Mouse (Mus musculus) megakaryocyte, adult 5-6 weeks (primary cell): ENCODE measurements at regions not wholly inside any gene's neighbourhood (a gene's known extent, or its start where the extent isn't known, plus 50 kb on each side); places are given as distances from the start of the nearest gene placed in this dataset.

Experiments
- ATAC-seq: 2 replicates; pipeline ENCODE4 v1.8.0; 2016; ENCODE audit warnings: mild to moderate bottlenecking, inconsistent platforms; ENCODE audit not compliant: poor library complexity, severe bottlenecking

DNA sequence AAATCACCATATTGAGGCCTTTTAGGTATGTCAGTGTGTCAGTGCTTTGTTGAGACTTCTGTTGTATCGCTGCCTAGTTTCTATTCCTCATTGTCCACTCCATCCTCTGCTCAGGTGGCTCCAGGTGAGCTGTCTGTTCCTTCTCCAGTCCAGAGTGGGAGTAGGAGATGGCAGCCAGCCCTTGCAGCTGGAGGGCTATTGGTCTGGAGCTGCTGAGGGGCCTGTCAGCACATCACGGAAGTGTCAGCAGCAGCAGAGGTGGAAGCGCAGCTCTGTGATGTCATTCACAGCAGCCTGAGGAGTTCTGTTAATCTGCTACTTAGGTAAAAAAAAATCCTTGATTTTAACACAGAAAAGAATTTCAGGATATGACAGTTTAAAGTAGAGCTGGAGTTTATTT, 126.0 kb upstream of the Adra1b start:
- ATAC-seq = no peak

DNA sequence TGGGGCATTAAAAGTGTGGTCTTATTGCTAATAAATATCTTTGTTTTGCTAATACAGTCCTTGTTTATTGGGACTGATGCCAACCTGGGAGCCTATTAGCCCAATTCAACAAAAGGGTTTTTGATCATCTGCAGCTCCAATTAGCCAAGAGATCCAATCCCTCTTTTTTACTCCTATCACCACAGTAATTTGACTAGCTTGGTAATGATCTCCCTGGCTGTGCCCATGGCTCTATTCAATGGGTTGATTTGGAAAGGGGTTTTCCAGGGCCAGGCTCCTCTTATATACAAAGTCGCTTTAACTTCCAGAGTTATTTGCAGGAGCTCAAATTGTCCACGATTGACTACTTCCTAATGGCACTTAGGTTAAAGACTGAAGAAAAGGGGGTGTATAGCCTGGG, 145.1 kb upstream of the Adra1b start:
- no peak for ATAC-seq

DNA sequence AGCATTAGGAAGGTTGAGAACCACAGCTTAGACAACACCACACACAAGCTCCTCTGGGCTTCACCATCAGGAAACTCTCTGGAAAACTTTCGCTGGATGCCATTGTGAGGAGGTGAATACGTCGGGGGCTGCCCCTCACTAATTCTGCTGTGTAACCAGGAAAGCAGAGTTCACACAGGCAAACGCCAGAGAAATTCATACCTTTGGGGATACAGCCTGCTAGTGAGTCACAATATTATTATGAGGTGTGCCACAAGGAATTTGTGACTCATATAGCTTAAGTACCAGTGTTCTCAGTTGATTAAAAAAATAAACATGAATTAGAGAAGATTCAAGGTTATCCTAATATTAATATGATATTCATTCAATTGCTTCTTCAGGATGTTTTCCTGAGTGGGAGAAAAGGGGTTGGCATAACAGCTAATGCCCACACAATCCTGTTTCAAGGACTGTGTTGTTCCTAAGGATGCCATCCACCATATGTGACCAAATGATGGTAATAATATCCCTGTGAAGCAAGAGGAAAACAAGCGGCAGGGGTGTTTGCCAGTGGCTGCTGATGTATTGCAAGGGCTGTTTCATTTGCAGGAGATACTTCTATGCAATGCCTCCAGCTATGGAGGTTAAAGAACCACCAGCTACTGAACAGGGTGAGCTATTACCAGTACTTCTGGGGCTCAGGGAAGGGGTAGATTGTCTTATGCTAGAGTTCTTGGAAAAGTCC, 148.4 kb upstream of the Adra1b start:
- ATAC-seq = no peak

DNA sequence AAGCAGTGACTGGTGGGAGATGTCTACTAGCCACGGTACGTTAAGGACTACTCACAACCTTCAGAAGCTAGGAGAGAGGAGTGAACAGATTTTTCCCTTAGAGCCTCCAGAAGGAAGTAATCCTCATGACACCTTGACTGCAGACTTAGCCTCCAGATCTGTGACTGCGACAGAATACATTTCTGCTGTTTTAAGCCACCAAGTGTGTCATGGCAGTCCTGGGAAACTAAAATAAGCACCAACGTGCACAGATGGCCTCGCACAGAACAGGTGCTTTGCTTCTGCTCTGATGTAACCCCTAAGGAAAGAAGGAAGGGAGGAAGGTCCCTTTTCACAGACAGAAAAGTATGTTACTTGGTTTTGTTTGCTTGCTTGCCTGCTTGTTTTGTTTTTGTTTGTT, 151.5 kb upstream of the Adra1b start:
- ATAC-seq = no peak

DNA sequence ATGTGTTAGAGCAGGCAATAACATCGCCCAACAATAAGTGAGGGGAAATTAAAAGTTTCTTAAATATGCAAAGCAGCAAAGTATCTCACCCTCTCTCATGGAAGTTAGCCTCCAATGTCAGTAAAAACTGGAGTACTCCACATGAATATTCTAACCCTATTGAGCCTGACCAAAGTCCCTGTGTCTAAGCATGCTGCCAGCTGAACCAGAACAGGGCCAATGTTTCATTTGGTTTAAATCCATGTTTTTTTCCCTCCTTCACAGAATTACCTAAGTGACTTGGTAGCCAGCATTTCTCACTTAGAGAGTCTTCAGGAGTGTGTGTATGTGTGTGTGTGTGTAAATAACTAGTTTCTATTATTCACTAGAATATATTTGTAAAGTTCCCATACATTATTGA, 161.4 kb upstream of the Adra1b start:
- no peak for ATAC-seq

DNA sequence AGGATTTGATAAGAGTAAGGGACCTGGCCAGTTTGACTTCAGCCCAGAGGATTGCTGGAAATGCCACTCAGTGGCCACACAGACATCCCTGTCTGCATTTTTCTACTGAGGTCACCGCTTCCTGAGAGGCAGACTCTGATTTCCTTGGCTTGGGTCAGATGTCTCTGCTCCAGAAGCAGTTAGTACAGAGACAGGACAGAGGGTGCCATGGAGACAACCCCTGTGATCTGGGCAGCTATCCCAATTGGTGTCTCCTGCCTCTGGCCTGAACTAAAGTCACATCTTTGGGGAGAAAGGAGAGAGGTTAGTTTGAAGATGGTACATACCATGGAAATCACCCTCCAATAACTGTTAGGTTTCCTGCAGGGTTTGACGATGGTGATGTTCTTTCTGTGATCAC, 165.2 kb upstream of the Adra1b start:
- no peak for ATAC-seq

DNA sequence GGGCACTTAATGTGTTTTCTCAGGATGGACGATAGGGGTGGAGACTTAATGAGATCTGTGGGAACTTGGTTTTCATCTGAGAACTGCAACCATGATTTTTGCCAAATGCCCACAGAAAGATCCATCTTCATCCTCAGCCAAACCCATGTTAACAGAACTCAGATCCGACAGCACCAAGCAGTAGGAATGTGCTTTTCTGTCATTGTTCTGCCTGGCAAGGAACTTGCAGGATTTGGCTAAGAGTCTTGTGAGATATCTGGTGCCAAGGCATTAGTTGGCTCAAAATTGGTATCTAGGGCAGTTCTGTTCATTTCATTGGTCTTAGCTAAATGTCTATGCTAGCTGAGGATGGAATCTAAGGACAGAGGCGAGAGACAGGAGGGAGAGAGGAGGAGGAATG, 182.7 kb upstream of the Adra1b start:
- no peak for ATAC-seq

DNA sequence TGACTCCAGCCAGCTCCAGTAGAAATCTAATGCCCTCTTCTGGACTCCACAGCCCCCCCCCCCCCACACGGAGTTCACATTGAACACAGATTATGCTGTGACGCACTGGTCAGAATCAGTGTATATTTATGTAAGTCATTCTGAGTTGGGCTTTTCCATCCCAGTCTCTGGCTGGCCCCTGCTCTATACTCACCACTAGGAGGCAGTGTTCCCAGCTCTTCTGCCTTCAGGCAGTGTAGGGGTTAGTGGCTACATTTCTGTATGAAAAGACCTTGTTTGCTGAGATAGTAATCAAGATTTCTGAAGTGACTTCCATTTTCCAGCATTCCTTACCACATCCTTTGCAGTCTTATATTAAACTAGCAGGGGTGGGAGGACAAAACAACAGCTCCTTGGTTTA, 185.9 kb upstream of the Adra1b start:
- ATAC-seq = 0 out of 2 replicates have a peak, but pooled peaks have one; percentile 47

DNA sequence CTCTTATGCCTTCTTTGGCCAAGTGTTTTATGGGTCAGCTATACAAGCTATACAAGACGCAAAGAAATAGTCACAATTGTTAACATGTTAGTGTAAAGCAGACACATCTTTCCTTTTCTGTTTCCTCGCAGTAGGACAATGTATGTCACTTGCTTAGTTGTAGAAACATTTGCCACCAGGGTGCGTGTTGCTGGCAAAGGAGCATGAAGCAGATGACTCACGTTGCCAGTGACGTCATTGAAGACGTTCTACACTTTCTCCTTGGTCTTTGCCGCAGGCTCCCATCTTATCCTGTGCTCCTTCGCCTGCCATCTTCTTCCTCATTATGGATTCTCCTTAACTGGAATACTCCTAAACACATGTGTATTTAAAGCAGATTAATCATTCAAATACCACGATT, 188.5 kb upstream of the Adra1b start:
- no peak for ATAC-seq

DNA sequence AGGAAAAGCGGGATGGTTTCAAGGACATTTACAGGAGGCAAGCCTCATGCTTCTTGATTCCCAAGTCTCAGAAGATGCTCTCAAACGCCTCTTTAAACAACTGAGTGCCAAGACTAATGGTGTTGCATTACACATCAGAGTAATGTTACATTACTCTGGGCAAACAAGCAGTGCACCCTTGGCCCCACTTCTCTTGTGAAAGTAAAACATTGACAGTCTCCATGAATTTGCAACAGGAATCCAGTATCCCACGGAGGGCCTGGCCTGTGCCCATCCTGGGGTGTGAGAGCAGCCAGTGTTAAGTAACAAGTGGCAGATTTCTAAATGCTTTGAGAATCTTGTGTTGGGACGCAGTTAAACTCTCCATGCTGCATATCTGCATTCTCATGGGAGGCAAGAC, 194.3 kb upstream of the Adra1b start:
- no peak for ATAC-seq

DNA sequence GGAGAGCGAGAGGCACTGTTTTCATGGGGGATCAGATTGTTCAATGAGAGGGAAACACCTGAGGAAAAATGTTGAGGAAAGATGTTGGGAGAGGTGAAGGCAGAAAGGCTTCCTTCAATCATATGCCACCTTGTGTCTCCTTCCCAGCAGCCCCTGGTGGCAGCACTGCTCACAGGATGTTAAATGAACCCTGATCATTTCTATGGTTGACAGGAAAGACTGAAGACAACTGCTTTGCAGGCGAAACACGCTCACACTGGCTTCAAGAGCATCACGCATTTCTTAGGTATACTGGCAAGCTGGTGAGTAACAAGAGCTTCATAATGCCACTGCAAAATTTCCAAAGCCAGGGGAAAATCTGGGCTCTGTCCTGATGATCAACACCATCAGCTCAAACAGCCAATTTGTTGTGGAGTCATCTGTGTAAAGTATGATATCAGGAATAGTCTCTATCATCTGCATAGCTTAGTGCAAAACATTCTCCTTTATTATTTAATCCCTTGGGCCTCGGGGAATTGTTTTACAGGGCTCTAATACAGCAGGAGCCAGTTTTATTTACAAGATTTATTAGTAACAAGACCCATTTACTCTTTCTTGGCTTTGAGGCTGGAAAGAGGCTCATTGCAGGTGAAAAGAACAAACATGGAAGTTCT, 202.3 kb upstream of the Adra1b start:
- ATAC-seq = no peak

DNA sequence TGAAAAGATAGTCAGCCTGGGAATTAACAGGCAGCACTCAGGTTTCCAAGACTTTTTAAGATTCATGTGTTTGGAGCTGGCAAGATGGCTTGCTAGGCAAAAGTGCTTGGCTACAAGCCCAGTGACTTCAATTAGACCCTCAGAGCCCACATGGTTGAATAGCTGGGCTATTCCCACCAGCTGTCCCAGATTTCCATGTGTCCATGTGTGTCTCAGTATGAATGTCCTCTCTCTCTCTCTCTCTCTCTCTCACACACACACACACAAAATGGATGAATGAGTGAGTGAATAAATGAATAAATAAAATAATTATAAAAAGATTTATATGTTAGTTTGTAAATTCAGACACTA, 202.8 kb upstream of the Adra1b start:
- no peak for ATAC-seq

DNA sequence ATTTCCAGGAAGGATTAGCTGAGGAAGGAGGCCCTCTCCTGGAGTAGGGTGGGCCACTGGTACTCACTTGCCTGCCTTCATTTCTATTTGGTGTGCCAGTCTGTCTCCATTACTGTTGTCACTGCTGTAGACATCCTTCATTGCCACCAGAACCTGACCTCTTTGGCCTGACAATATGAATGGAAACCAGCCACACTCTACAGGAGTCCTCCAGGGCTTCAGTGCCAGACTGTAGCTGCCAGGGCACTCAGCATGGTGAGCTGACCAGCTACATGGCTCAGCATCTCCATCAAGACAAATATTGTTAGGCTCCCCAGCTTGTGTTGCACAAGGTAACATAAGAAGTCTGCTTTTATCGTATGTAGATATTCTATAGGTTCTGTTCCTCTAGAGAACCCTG, 205.2 kb upstream of the Adra1b start:
- no peak for ATAC-seq

DNA sequence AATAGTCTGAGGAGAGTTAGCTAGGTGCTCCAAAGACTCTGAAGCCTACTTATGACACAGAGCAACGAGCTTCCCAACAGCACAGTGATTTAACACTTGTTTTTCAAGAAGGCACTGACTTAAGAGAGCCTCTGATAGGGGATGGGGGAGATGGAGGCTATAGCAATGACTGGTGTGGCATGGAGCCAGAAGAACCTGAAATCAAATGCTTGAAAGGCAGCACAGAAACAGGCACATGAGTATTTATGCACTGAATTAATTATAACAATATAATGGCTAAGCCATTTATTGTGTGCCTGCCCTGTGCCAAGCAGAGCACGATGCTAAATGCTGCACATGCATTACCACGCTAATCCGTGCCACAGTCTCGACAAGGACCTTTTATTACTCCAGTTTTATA, 210.5 kb upstream of the Adra1b start:
- ATAC-seq = no peak

DNA sequence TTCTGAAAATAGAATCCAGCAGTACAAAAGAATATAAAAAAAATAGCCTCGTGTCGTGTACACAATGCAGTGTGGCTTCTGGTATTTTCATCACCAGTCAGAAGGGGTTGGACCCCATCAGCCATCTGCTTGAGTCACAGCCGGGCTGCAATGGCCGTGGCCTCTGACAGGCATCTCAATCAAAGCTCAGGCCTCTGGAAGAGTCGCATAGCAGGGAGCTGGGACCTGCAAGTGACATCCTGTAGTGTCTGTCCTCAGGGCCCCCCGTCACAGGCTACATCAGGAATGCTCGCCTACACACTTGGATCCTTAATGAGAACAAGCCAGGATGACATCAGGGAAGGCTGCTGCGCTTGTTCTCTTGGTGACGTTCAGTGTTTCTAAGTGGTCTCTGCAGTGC, 226.1 kb upstream of the Adra1b start:
- ATAC-seq = no peak

DNA sequence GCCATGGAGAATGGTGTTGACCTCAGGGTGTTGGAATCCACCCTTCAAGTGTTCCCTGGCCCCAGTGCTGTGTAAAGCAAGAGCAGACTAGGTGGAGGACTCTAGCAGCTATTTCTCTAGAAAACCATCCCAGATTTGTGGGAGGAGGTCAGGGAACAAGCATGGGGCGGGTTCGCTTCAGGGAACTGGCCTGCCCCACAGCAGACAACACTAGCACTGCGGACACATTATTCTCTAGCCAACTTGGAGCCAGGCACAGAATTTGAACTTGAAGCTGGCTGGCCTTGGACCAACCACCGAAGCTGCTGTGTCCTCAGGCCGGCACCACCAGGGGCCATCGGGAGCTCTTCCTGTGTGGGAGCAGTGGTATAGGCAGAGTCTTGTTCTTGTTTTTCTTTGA, 227.5 kb upstream of the Adra1b start:
- ATAC-seq = no peak

DNA sequence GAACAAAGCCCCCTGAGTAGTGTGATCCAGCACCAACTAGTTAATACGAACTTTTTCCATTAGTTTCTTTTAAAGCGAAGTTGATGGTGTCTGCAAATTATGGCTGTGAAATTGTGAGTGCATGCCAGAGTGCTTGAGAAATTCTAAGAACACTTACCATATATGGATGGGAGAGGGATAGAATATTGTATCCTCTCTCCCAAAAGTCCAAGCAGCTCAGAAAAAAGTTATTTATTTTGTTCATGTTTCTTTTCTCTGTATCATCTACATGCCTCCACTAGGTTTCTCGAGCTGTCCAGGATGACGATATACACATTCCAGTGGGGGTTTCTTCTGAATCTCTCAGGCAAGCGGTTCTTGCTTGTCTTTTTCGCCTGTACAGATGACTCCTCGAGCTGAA, 232.2 kb upstream of the Adra1b start:
- ATAC-seq = no peak

DNA sequence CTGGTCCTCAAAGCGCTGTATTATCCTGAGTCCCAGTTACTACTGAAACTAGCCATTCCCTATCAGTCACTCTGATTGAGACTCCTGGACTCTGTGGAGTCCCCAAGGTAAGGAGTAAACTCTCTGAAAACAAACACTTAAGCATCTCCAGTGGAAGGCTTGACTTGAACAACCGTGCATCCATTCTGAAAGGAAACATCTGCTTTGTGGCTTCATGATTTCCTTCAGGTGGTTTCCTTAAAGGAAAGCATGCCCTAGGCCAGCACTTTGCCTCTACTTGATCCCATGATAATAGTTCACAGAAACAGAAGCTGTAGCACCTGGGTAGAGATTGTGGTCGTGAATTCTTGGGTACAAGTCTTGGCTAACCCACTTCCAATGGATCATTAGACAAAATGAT, 235.0 kb upstream of the Adra1b start:
- no peak for ATAC-seq

DNA sequence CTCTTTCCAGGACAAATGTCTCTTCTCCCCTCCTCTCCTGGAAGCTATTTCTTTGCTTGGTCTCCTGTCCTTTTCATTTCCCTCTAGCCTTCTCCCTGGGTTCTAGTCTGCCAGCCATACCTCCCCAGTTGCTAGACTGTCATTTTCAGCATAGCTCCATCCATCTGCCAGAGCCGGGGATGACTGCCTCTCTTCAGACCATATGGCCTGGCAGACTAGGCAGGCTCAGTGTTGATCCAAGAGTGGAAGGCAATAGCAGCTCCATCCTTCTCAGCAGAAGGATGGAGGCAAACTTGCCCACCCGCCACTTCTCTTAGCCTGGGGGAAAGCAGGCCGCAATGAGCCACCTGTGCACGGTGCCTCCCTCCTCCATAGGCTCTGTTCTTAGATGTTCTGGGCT, 242.0 kb upstream of the Adra1b start:
- no peak for ATAC-seq

DNA sequence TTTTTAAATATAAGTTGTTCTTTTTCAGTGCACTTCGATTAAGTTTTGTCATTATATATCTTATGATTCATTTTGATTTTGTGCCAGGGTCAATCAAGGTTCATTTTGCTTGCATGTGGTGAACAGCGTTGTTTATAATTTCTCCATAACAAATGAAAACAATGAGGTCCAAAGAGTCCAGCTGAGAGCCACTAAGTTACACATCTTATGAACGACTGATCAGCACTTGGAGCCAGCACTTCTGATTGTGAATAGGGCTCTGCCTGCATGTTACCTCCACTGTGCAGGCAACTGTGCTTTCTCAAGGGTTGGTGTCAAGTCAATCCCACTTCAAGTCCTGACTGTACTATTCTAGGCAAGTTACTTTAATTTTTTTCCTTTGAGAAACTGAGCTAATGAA, 243.5 kb upstream of the Adra1b start:
- ATAC-seq = no peak

DNA sequence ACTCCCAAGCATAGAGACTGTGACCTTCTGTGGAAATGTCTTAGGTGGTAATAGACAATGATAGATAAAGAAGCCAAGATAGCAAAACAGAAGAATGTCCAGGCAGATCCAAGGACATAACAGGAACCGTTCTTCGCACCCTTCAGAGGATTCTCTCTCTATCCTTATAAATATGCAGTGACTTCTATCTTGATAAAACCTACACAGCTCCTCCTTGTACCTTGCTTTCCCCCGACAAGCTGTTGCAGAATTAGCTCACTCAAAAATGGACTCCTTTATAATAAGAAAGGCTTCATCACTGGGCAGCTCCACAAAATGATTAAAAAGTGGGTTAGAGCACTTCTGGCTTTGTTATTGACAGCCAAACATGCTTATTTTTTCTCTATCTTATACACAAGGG, 245.4 kb upstream of the Adra1b start:
- no peak for ATAC-seq

DNA sequence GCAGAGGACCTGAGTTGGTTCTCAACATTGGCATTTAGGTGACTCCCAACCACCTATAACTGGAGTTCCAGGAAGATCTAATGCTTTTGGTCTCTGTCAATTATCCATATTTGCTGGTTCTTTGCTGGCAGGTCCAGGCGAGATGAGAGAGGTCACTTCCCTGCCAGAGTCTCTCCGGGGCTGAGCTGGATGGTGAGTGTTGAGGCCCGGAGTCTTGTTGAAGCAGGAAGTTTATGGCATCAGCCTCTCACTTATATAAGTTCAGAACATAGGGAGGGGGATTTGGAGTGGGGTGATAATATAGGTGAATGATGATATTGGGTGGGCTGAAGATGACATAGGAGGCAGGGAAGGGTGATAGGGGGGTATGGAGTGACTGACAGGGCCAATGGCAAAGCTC, 246.3 kb upstream of the Il12b start:
- ATAC-seq = no peak

DNA sequence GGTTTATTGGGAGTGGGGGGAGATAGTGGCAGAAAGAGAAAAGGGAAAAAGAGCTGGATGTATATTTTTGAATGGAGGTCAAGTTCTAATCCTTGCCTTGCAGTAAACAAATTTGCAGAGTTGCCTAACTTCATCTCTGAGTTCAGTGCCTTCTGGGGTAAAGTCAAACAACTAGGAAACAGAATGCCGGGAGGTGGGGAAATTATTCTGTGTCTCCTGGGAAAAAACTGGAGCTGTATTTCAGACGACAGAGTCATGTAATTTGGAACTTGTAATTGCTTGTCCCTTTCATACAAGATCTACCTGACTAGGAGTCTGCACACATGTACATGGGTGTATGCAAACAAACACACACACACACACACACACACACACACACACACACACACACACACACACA, 244.3 kb upstream of the Il12b start:
- ATAC-seq = no peak
